Mouse (Mus musculus): ENCODE results near the gene Hist1h2bh. TPM values are rescaled to one million over a fixed set of nuclear protein-coding genes. Genes with fewer than 3 reads are reported as not detected.

Gene Hist1h2bh
- polyA plus RNA-seq, 1 experiment: 0.81 TPM

GRCm38 (mm10) chr13:23506351-23506750, 36.8 kb downstream of the Hist1h2bh start:
- no peak for DNase-seq (ENCODE audit: low read depth)

GRCm38 (mm10) chr13:23505662-23506345, 37.4 kb downstream of the Hist1h2bh start:
- DNase-seq (ENCODE audit: low read depth): no peak

- no peak for DNase-seq (ENCODE audit: low read depth)
These were observed 39.4 kb downstream of the Hist1h2bh start for GRCm38 (mm10) chr13:23503797-23504196.

- DNase-seq (ENCODE audit: low read depth): no peak
These were observed 40.3 kb downstream of the Hist1h2bh start for GRCm38 (mm10) chr13:23502916-23503315.

- DNase-seq (ENCODE audit: low read depth): no peak
These were observed 41.1 kb downstream of the Hist1h2bh start for GRCm38 (mm10) chr13:23502031-23502567.

- DNase-seq (ENCODE audit: low read depth): no peak
These were observed 41.7 kb downstream of the Hist1h2bh start for GRCm38 (mm10) chr13:23501511-23501910.

GRCm38 (mm10) chr13:23500424-23501200, 42.6 kb downstream of the Hist1h2bh start:
- no peak for DNase-seq (ENCODE audit: low read depth)

GRCm38 (mm10) chr13:23499943-23500342, 43.2 kb downstream of the Hist1h2bh start:
- no peak for DNase-seq (ENCODE audit: low read depth)

GRCm38 (mm10) chr13:23498653-23499052, 44.5 kb downstream of the Hist1h2bh start:
- no peak for DNase-seq (ENCODE audit: low read depth)

GRCm38 (mm10) chr13:23497656-23498321, 45.4 kb downstream of the Hist1h2bh start:
- no peak for DNase-seq (ENCODE audit: low read depth)

GRCm38 (mm10) chr13:23495526-23495925, 47.7 kb downstream of the Hist1h2bh start:
- DNase-seq (ENCODE audit: low read depth): no peak

- no peak for DNase-seq (ENCODE audit: low read depth)
These were observed 51.2 kb downstream of the Hist1h2bh start for GRCm38 (mm10) chr13:23491990-23492389.

Other genes with a start within 250 kb of the Hist1h2bh start
- 2.6 and 2.9 TPM in 2 replicates for gene Zfp322a, start 174.2 kb downstream of the Hist1h2bh start, polyA plus RNA-seq (2012; rRNA removed)
- gene Abt1, start 119.5 kb downstream of the Hist1h2bh start, polyA plus RNA-seq (2012; rRNA removed): 3.8 and 3.9 TPM in 2 replicates
- 0.09 TPM in 1 of 2 replicates, not detected in the other for gene Btn1a1, start 77.5 kb downstream of the Hist1h2bh start, polyA plus RNA-seq (2012; rRNA removed)
- gene Btn2a2, start 54.5 kb downstream of the Hist1h2bh start, polyA plus RNA-seq (2012; rRNA removed): 0.09 TPM in 1 of 2 replicates, not detected in the other
- gene Hist1h4h, start 12.3 kb downstream of the Hist1h2bh start, polyA plus RNA-seq (2012; rRNA removed): 50.9 and 92.4 TPM in 2 replicates
- 20.4 and 27.6 TPM in 2 replicates for gene Hist1h2af, start 9.5 kb downstream of the Hist1h2bh start, polyA plus RNA-seq (2012; rRNA removed)
- gene Hist1h3g, start 8.0 kb downstream of the Hist1h2bh start, polyA plus RNA-seq (2012; rRNA removed): 1.5 and 2.8 TPM in 2 replicates
- gene Hist1h3f, start 660 bp upstream of the Hist1h2bh start, polyA plus RNA-seq (2012; rRNA removed): 1.9 and 2.1 TPM in 2 replicates
- gene Hist1h4f, start 8.3 kb upstream of the Hist1h2bh start, polyA plus RNA-seq (2012; rRNA removed): 3.9 and 8.5 TPM in 2 replicates
- gene Hist1h1d, start 9.9 kb upstream of the Hist1h2bh start, polyA plus RNA-seq (2012; rRNA removed): 0.19 and 0.24 TPM in 2 replicates
- gene Hist1h3e, start 19.0 kb upstream of the Hist1h2bh start, polyA plus RNA-seq (2012; rRNA removed): 11.9 and 13.2 TPM in 2 replicates
- gene Hist1h2ae, start 27.8 kb upstream of the Hist1h2bh start, polyA plus RNA-seq (2012; rRNA removed): 0.49 and 1.3 TPM in 2 replicates
- gene Hist1h2bg, start 28.0 kb upstream of the Hist1h2bh start, polyA plus RNA-seq (2012; rRNA removed): 18.7 and 22.4 TPM in 2 replicates
- 2.0 and 2.9 TPM in 2 replicates for gene Hist1h2bf, start 30.8 kb upstream of the Hist1h2bh start, polyA plus RNA-seq (2012; rRNA removed)
- gene Hist1h2ad, start 31.0 kb upstream of the Hist1h2bh start, polyA plus RNA-seq (2012; rRNA removed): 1.3 and 2.0 TPM in 2 replicates
- gene Hist1h3d, start 32.4 kb upstream of the Hist1h2bh start, polyA plus RNA-seq (2012; rRNA removed): 3.8 and 4.1 TPM in 2 replicates
- gene Hist1h4d, start 38.2 kb upstream of the Hist1h2bh start, polyA plus RNA-seq (2012; rRNA removed): 6.9 and 9.6 TPM in 2 replicates
- gene Hist1h2be, start 77.7 kb upstream of the Hist1h2bh start, polyA plus RNA-seq (2012; rRNA removed): 5.4 and 9.0 TPM in 2 replicates
- 3.1 and 3.9 TPM in 2 replicates for gene Hist1h1e, start 79.2 kb upstream of the Hist1h2bh start, polyA plus RNA-seq (2012; rRNA removed)
- 0.32 and 0.63 TPM in 2 replicates for gene Hist1h2ac, start 140.6 kb upstream of the Hist1h2bh start, polyA plus RNA-seq (2012; rRNA removed)
- gene Hist1h2bc, start 140.8 kb upstream of the Hist1h2bh start, polyA plus RNA-seq (2012; rRNA removed): 245 and 281 TPM in 2 replicates
- not detected in 2 replicates for gene Hist1h1t, start 152.4 kb upstream of the Hist1h2bh start, polyA plus RNA-seq (2012; rRNA removed)
- 3.9 and 6.4 TPM in 2 replicates for gene Hist1h4c, start 155.1 kb upstream of the Hist1h2bh start, polyA plus RNA-seq (2012; rRNA removed)
- 21.7 and 43.9 TPM in 2 replicates for gene Hfe, start 167.5 kb upstream of the Hist1h2bh start, polyA plus RNA-seq (2012; rRNA removed)
- gene Hist1h1c, start 195.4 kb upstream of the Hist1h2bh start, polyA plus RNA-seq (2012; rRNA removed): 70.6 and 72.3 TPM in 2 replicates
- gene Hist1h3c, start 202.2 kb upstream of the Hist1h2bh start, polyA plus RNA-seq (2012; rRNA removed): 2.4 and 3.3 TPM in 2 replicates
- 2.2 and 5.9 TPM in 2 replicates for gene Hist1h2bb, start 203.3 kb upstream of the Hist1h2bh start, polyA plus RNA-seq (2012; rRNA removed)
- 0.61 and 2.9 TPM in 2 replicates for gene Hist1h2ab, start 207.7 kb upstream of the Hist1h2bh start, polyA plus RNA-seq (2012; rRNA removed)
- 1.4 and 3.1 TPM in 2 replicates for gene Hist1h3b, start 208.9 kb upstream of the Hist1h2bh start, polyA plus RNA-seq (2012; rRNA removed)
- gene Hist1h4b, start 213.6 kb upstream of the Hist1h2bh start, polyA plus RNA-seq (2012; rRNA removed): 0.82 and 3.9 TPM in 2 replicates
- 5.8 and 9.3 TPM in 2 replicates for gene Hist1h4a, start 217.8 kb upstream of the Hist1h2bh start, polyA plus RNA-seq (2012; rRNA removed)
- 2.8 and 4.3 TPM in 2 replicates for gene Hist1h3a, start 219.0 kb upstream of the Hist1h2bh start, polyA plus RNA-seq (2012; rRNA removed)
- gene Hist1h1a, start 220.3 kb upstream of the Hist1h2bh start, polyA plus RNA-seq (2012; rRNA removed): not detected in 2 replicates
- 0.10 and 0.16 TPM in 2 replicates for gene Trim38, start 226.5 kb upstream of the Hist1h2bh start, polyA plus RNA-seq (2012; rRNA removed)